Mouse (Mus musculus) hindbrain, embryonic 13.5 days (tissue): ENCODE measurements around the gene Higd1c. TPM values are rescaled to one million over a fixed set of nuclear protein-coding genes. Genes with fewer than 3 reads are reported as not detected.
"Not testable (repeated sequence)": the region's sequence is repeated elsewhere in the genome, so short reads cannot be mapped to it uniquely, and the experiment has no call there.

Experiments used
- ATAC-seq: fragments of 200-750 bp; cut with Nextera tagmentation; 2 replicates; pipeline ENCODE4 v1.8.0; 2017; ENCODE audit warnings: moderate TSS enrichment; ENCODE audit not compliant: low FRiP score
- H3K27ac ChIP-seq: fragments of 300-500 bp; sonication (generic); 2 replicates; pipeline ENCODE4 v1.5.1; 2015; ENCODE audit warnings: inconsistent platforms, mild to moderate bottlenecking, moderate library complexity
- H3K27me3 ChIP-seq: fragments of 300-500 bp; sonication (generic); 2 replicates; pipeline ENCODE4 v1.6.1; 2015; ENCODE audit warnings: mild to moderate bottlenecking, inconsistent platforms
- H3K36me3 ChIP-seq: fragments of 300-500 bp; sonication (generic); 2 replicates; pipeline ENCODE4 v1.6.1; 2015; ENCODE audit warnings: mild to moderate bottlenecking, inconsistent platforms
- H3K4me1 ChIP-seq: fragments of 300-500 bp; sonication (generic); replicated peaks from 2 replicates; pipeline ENCODE4 v1.6.1; 2015; ENCODE audit warnings: inconsistent platforms
- H3K4me2 ChIP-seq: fragments of 300-500 bp; sonication (generic); 2 replicates; pipeline ENCODE4 v1.6.1; 2015; ENCODE audit warnings: inconsistent platforms, mild to moderate bottlenecking, moderate library complexity
- H3K4me3 ChIP-seq: fragments of 300-500 bp; sonication (generic); 2 replicates; pipeline ENCODE4 v1.5.1; 2015; ENCODE audit warnings: mild to moderate bottlenecking, inconsistent platforms
- H3K9ac ChIP-seq: fragments of 300-500 bp; sonication (generic); 2 replicates; pipeline ENCODE4 v1.6.1; 2015; ENCODE audit warnings: mild to moderate bottlenecking, inconsistent platforms
- H3K9me3 ChIP-seq: fragments of 300-500 bp; sonication (generic); 2 replicates; pipeline ENCODE4 v1.6.1; 2016; ENCODE audit warnings: inconsistent platforms
- WGBS: fragments of 180-500 bp; shearing (Covaris S2); methylation state at CpG from one replicate; pipeline ENCODE4 v1.1.7; 2015; 5-methylcytosine and 5-hydroxymethylcytosine counted together
- polyA plus RNA-seq: library from polyadenylated mRNA; unstranded; fragments of >200 nt; fragmentation: Nextera tagmentation; extraction: Ambion mirVana; gene quantifications from 2 replicates; pipeline ENCODE4 v1.2.1, GENCODE M21; 2015

Gene Higd1c
- not detected in 2 replicates for polyA plus RNA-seq

DNA sequence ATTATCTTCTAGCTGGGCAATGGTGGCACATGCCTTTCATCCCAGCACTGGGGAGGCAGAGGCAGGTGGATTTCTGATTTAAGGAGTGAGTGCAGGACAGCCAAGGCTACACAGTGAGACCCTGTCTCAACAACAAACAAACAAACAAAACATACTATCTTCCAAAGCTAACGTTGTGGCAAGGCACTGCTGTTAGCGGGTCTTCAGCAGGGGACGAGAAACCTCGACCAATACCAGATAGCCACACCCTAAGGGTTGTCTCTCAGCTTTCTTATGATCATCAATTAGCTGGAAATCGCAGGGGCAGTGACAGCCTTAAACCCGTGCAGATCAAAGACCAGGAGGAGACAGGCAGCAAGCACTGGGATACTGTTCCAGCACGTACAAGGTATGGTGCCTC, at the start of gene Higd1c:
TSS of gene Higd1c (plus strand) at position 301 of the 400 bp plus-strand sequence.
- H3K9ac ChIP-seq: no peak within 1 kb of the TSS
- no peak within 1 kb of the TSS for H3K4me3 ChIP-seq
- no peak within 1 kb of the TSS for H3K4me2 ChIP-seq
- 0 out of 2 replicates have a peak, but pooled peaks cover 6% of the 10 kb centered on the region for H3K4me1 ChIP-seq
- ATAC-seq: no peak
- WGBS: 74% methylated on average over 7 of the region's 7 CpGs
- no peaks in the 10 kb centered on the region for H3K36me3 ChIP-seq
- no peaks in the 10 kb centered on the region for H3K27me3 ChIP-seq
- no peaks in the 10 kb centered on the region for H3K9me3 ChIP-seq
- H3K27ac ChIP-seq: no peak within 1 kb of the TSS

DNA sequence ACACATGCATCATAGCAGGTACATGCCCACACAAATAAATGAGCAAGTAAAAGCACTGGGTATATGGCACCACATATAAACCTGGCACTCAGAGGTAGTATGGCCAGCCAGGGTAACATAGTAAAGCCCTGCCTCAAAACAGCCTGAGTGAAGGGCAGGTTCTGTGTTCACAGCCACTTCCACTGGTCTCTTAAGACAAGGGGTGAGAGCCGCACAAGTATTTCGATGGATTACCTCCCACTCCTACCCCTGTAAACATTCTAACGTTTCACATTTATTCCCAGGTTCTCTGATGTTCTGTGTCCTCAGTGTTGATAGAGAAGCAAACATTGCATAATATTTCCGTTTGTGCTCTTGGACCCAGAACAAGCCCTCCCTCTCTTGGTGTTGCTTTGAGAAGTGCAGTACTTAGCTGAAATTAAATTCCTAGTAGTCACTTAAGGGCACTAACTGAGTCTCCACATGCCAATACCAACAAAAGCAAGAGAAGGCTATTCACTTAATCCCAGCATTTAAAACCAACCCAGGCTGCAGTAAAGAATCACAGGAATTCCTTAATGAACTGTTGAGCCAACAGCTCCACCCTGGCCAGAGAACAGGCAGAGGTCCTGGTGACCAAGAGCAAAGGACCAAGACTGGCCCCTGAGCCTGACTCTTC, 46.2 kb upstream of the Higd1c start:
- WGBS: 87% methylated on average over 4 of the region's 4 CpGs

DNA sequence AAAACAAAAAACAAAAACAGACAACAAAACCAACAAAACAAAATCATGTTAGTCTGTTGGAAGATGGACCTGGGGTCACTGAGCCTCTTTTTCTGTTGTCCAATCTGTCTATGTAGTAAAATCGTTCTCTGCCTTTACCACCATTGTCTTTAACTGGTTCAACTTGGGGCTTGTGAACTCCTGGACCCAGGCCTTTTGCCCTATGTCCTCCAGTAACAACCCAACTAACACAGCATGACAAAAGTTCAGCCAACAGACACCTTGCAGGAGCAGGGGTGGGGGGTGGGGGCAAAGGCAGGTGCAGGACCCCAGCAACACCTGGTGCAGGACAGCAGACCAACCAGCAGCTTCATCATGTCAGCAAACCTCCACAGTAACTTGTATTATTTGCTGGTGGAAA, 44.5 kb upstream of the Higd1c start:
- Histone ChIP-seq H3K27me3 (no peaks in the 10 kb centered on the region), H3K9ac (no peak overlapping the region), H3K36me3 (0 out of 2 replicates have a peak, but pooled peaks cover under 1% of the 10 kb centered on the region), H3K4me1 (no peaks in the 10 kb centered on the region), H3K4me3 (no peak overlapping the region), H3K4me2 (no peak overlapping the region), H3K27ac (no peak overlapping the region), H3K9me3 (no peaks in the 10 kb centered on the region)
- 79% methylated on average over 1 of the region's 1 CpGs for WGBS
- no peak for ATAC-seq

More for the DNA sequence above, 46.2 kb upstream of the Higd1c start:
- not testable (repeated sequence) for H3K27me3 ChIP-seq, H3K9ac ChIP-seq, H3K4me3 ChIP-seq, H3K9me3 ChIP-seq, H3K36me3 ChIP-seq, ATAC-seq, H3K4me1 ChIP-seq, H3K27ac ChIP-seq, H3K4me2 ChIP-seq

DNA sequence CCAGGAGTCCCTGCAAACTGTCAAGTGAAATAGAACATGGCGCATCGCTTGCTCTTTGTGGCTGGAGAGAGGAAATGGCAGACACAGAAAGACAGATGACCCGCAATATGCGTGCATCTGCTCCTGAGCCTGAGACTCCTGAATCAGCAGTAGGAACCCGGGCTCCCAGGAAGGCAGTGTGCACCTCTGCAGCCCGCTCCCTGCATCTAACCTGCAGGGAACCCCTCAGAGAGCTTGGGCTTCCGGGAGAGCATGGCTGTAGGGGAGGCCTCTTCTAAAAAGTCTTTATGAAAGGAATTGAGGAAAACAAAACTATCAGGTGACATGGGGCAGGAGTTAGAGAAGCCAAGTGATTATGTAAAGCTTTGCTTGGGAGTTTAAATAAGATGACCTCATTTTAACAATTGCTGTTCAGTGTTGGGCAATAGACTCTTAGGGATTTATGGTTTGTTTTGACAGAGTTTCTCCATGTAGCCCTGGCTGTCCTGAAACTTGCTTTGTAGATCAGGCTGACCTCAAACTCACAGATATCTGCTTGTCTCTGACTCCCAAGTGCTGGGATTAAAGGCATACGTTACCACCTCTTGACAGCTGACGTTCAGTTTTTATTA, 43.9 kb upstream of the Higd1c start:
- Histone ChIP-seq H3K4me2 (no peak overlapping the region), H3K9ac (no peak overlapping the region), H3K9me3 (no peaks in the 10 kb centered on the region), H3K36me3 (no peaks in the 10 kb centered on the region), H3K4me3 (no peak overlapping the region), H3K4me1 (no peaks in the 10 kb centered on the region), H3K27ac (no peak overlapping the region), H3K27me3 (no peaks in the 10 kb centered on the region)
- no peak for ATAC-seq
- 84% methylated on average over 9 of the region's 9 CpGs for WGBS

DNA sequence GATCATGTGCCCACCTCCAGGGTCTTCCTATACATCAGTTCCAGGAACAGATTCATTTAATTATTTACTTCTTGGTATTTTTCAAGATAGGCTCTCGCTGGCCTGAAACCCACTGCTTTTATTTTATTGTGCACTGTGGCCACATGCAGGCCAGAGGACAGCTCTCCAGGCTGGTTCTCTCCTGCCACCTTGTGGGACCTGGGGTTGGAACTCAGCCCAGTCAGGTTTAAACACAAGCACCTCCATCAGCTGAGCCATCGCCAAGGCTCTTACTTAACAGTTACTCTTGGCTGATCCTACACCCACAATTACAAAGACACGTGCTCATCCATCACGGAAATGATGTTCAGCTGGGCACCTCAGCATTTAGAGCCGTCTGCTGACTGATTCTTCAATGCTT, 43.2 kb upstream of the Higd1c start:
- Histone ChIP-seq H3K36me3 (no peaks in the 10 kb centered on the region), H3K4me1 (no peaks in the 10 kb centered on the region), H3K4me3 (no peak overlapping the region), H3K9ac (no peak overlapping the region), H3K27ac (no peak overlapping the region), H3K4me2 (no peak overlapping the region), H3K27me3 (no peaks in the 10 kb centered on the region), H3K9me3 (no peaks in the 10 kb centered on the region)
- WGBS: 54% methylated on average over 5 of the region's 5 CpGs
- no peak for ATAC-seq

DNA sequence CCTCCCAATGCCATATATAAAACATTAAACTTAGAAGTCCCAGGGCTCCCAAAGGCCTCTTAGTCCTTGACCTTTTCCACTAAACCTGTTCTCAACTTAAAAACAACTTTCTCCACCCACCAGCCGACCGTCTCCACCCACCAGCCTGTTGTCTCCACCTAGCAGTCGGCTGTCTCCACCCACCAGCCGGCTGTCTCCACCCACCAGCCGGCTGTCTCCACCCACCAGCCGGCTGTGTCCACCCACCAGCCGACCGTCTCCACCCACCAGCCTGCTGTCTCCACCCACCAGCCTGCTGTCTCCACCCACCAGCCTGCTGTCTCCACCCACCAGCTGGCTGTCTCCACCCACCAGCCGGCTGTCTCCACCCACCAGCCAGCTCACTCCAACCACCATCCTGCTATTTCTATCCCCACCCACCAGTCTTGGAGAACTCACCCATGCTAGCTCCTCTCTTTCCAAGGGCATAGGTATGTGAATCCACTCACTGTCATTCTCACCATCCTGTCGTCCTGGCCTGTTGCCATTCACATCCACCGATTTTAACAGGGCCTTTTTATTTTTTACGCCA, 40.2 kb upstream of the Higd1c start:
- ATAC-seq: no peak
- Histone ChIP-seq H3K9me3 (no peaks in the 10 kb centered on the region), H3K27ac (no peak overlapping the region), H3K4me3 (no peak overlapping the region), H3K27me3 (no peaks in the 10 kb centered on the region), H3K9ac (no peak overlapping the region), H3K4me2 (no peak overlapping the region), H3K36me3 (no peaks in the 10 kb centered on the region), H3K4me1 (0 out of 2 replicates have a peak, but pooled peaks cover 3% of the 10 kb centered on the region)
- 79% methylated on average over 12 of the region's 12 CpGs for WGBS

DNA sequence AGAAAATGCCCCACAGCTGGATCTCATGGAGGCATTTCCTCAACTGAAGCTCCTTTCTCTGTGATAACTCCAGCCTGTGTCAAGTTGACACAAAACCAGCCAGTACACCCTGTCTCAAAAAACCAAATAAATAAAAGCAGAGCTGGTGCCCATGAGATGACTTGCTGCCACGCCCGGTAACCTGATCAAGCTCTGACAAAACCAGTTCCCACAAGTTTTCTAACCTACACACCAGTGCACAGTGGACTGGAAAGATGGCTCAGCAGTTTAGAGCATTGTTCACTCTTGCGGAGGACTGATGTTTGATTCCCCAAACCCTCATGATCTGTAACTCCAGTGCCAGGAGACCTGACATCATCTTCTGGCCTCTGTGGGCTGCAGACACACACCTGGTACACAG, 39.1 kb upstream of the Higd1c start:
- H3K9ac ChIP-seq: no peak overlapping the region
- no peaks in the 10 kb centered on the region for H3K36me3 ChIP-seq
- no peaks in the 10 kb centered on the region for H3K27me3 ChIP-seq
- whole genome bisulfite sequencing: 91% methylated on average over 3 of the region's 3 CpGs
- H3K27ac ChIP-seq: no peak overlapping the region
- H3K9me3 ChIP-seq: no peaks in the 10 kb centered on the region
- no peak for ATAC-seq
- H3K4me1 ChIP-seq: 0 out of 2 replicates have a peak, but pooled peaks cover 3% of the 10 kb centered on the region
- H3K4me3 ChIP-seq: no peak overlapping the region
- no peak overlapping the region for H3K4me2 ChIP-seq

DNA sequence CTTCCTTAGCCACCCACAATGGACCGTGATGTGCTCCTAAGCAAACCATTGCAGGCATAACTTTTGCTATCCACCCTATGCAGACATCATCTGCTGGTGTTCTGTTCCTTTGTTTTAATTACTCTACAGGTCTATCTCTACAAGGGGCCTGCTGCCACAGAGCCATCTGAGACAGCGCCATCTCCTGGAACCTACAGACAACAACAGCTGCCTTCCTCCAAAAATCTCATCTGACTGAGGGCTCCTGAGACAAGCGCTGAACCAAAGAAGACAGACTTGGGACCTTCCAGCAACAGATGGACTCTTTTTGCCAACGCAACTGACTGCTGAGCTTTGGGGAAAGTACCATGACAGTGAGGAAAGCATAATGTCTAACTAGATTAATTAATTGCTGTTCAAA, 36.3 kb upstream of the Higd1c start:
- ATAC-seq, H3K4me3 ChIP-seq, H3K27ac ChIP-seq, H3K9ac ChIP-seq, H3K9me3 ChIP-seq, H3K4me2 ChIP-seq, H3K4me1 ChIP-seq, H3K36me3 ChIP-seq, H3K27me3 ChIP-seq: not testable (repeated sequence)
- WGBS: 61% methylated on average over 4 of the region's 4 CpGs

DNA sequence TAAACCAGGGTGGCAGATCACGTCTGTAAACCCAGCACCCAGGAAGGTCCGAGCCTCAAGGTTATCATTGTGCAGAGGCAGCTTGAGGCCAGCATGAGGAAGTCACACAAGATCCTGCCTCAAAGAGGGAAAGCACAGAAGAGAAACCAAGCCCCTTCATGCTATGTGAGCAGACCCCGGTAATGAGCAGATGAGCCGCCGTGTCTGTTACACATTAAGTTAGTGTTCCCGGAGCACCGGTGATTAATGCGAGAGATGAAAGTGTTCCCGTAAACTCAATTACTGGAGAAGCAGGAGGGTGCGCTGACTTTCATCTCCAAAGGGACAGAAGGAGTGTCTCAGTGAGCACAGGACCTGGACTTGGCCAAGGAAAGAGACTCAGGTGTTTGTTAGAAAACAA, 35.0 kb upstream of the Higd1c start:
- H3K27me3 ChIP-seq: not testable (repeated sequence)

DNA sequence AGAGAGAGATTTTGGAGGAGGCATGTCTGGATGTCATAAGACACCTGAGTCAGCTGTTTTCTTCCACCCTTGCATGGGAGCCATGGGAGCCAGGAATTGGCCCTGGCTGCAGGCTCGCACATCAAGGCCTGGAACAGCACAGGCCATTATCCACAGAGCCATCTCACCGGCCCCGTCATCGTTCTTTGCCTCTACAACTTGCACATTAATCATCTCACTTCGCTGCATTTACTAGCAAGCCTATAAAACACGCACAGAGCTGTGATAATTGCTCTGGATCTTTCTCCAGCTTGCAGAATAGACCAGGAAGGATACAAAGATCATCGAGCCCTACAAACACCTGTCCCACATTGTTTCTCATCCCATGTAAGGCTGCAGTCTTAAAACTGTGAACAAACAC, 33.6 kb upstream of the Higd1c start:
- 58% methylated on average over 7 of the region's 7 CpGs for whole genome bisulfite sequencing
- H3K4me2 ChIP-seq: no peak overlapping the region
- no peak overlapping the region for H3K9ac ChIP-seq
- no peaks in the 10 kb centered on the region for H3K36me3 ChIP-seq
- 0 out of 2 replicates have a peak, but pooled peaks cover 7% of the 10 kb centered on the region for H3K4me1 ChIP-seq
- H3K27me3 ChIP-seq: no peaks in the 10 kb centered on the region
- H3K9me3 ChIP-seq: no peaks in the 10 kb centered on the region
- H3K27ac ChIP-seq: peak overlapping the region; percentile 44; the same call in 1 of the 2 replicates
- H3K4me3 ChIP-seq: no peak overlapping the region
- no peak for ATAC-seq

More for the DNA sequence above, 35.0 kb upstream of the Higd1c start:
- not testable (repeated sequence) for H3K4me2 ChIP-seq, H3K4me1 ChIP-seq, H3K36me3 ChIP-seq, ATAC-seq, H3K9me3 ChIP-seq, H3K9ac ChIP-seq, H3K4me3 ChIP-seq
- H3K27ac ChIP-seq: 0 out of 2 replicates have a peak overlapping the region, but pooled peaks have one; percentile 8
- WGBS: 44% methylated on average over 10 of the region's 10 CpGs

DNA sequence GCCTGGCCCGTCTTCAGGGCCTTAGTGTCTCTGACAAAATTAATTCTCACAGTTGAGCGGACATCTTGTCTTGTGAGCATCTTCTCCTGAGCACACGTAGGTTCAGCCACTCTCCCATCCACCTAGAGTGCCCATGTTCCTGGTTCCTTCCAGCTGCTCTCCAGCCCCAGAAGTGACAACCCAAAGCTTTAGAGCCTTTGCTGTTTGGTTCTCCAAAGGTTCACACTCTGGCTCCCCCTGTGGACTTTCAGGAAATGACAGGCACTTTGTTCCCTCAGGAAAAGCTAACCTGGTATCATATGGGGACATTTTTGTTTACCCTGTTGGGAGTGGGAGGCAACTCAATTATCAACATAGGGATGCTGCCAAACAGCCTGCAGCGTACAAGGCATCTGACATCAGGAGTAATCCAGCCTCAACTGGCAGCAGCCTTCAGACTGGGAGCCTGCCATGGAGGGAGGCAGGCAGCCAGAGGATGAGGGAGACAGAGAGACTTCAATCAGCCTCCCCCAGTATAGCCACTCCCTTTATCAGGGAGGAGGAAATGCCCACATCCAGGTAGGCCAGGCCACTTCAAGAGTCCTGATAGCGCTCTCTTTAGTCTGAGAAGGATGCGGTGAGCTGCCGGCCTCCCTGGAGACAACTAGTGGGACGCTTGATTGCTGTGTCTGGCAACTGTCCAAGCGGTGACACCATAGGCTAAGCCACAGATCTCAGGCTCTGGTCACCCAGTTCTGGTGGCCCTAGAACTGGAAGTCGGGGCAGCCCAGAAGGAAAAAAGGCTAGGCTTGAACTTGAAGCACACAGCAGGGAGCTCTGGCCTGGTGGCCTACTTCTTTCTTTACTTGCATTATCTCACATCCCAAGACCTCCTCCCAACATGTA, 32.0 kb upstream of the Higd1c start:
- whole genome bisulfite sequencing: 54% methylated on average over 3 of the region's 10 CpGs

DNA sequence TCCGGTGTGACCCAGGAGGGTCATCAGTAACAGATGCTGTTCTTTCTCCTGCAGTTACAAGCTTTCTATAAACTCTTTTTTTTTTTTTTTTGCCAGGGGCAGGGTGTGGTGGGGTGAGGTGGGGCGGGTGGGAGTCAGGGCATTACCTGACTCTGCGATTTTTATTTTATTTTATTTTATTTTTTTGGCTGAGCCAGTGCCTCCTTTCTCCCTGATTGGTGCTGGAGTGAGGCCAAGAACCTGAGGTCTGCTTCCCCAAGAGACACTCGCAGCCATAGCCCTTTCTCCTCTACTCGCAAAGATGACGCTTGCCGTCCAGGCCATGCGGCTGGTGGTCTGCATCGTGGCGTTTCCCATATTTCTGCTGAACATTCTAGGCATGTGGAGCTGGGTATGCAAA, 29.7 kb upstream of the Higd1c start, which contains the start of gene Mettl7a3:
TSS of gene Mettl7a3 (plus strand) at position 301 of the 400 bp plus-strand sequence.
- no peak for ATAC-seq

More for the DNA sequence above, 32.0 kb upstream of the Higd1c start:
- H3K4me1 ChIP-seq, H3K4me2 ChIP-seq, H3K4me3 ChIP-seq, H3K27ac ChIP-seq, H3K27me3 ChIP-seq, ATAC-seq, H3K9ac ChIP-seq, H3K36me3 ChIP-seq, H3K9me3 ChIP-seq: not testable (repeated sequence)

More for the DNA sequence above, 29.7 kb upstream of the Higd1c start, which contains the start of gene Mettl7a3:
- Histone ChIP-seq H3K36me3 (no peaks in the 10 kb centered on the region), H3K27me3 (no peaks in the 10 kb centered on the region), H3K4me1 (0 out of 2 replicates have a peak, but pooled peaks cover 5% of the 10 kb centered on the region), H3K9ac (no peak within 1 kb of the TSS), H3K4me3 (no peak within 1 kb of the TSS), H3K9me3 (no peaks in the 10 kb centered on the region), H3K27ac (no peak within 1 kb of the TSS), H3K4me2 (no peak within 1 kb of the TSS)
- 68% methylated on average over 10 of the region's 10 CpGs for WGBS
